In the genomic region with DNA sequence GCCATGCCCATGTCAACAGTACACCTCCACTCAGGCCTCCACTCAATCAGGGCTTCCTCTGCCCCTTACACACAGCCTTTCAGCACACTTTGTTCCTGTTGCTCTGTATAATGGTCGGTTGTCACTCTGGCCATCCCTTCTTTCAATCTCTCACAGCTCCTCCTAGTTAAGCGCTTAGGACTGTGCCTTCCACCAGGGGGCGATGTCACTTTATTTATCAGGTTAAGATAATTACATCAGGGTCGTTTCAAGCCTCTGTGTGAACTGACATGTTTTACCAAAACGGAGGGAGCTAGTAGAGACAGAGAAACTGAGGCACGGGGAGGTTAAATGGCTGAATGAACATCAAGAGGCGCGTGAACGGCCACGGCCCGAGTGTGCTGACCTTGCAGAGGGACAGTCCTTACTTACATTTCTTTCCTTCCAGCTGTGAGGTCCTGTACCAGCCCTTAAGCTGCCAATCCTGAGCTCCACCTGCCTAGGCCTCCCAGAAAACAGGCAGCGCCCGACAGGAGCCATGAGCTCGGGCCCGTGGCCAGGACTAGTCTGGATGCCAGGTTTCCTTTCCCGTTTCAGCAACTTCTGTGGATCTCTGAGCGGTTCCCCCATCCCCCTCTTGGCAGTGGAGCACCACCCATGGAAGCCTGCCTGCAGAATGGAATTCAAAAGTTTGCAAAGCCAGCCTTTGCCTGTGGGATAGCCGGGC, we compare ENCODE assay signal across 8 mouse cellular contexts. TPM values are rescaled to one million over a fixed set of nuclear protein-coding genes. Genes with fewer than 3 reads are reported as not detected.
DNase-seq lines count a peak whose midpoint lies in the region; ATAC-seq lines count a peak whose summit lies in the region.

No protein-coding gene starts in this region.

- H3K36me3 ChIP-seq in embryonic facial prominence, embryonic 11.5 days (replicated peaks; ENCODE audit: control insufficient read depth, insufficient read depth, low read depth, low read length), result no peaks in the 10 kb centered on the region
- no peaks in the 10 kb centered on the region for H3K36me3 ChIP-seq in kidney, embryonic 14.5 days (ENCODE audit: control insufficient read depth, insufficient read depth, low read length)
- H3K36me3 ChIP-seq in limb, embryonic 15.5 days, result no peaks in the 10 kb centered on the region
- H3K36me3 ChIP-seq in stomach, embryonic 16.5 days (ENCODE audit: control insufficient read depth, insufficient read depth, low read length), result no peaks in the 10 kb centered on the region

- peaks cover 11% of the 10 kb centered on the region for H3K4me1 ChIP-seq in embryonic facial prominence, embryonic 11.5 days (ENCODE audit: control insufficient read depth, insufficient read depth, low read length)
- H3K4me1 ChIP-seq in kidney, embryonic 14.5 days (ENCODE audit: control insufficient read depth, insufficient read depth, low read length), result peaks cover 23% of the 10 kb centered on the region
- H3K4me1 ChIP-seq in limb, embryonic 15.5 days, result peaks cover 49% of the 10 kb centered on the region
- H3K4me1 ChIP-seq in stomach, embryonic 16.5 days (ENCODE audit: control insufficient read depth, insufficient read depth, low read length), result peaks cover 26% of the 10 kb centered on the region

- no peak for ATAC-seq in monocyte, adult 5-6 weeks (replicated peaks; ENCODE audit: insufficient number of reproducible peaks, low FRiP score, low TSS enrichment, poor library complexity, severe bottlenecking)
- no peak for ATAC-seq in embryonic facial prominence, embryonic 11.5 days (replicated peaks; ENCODE audit: insufficient number of reproducible peaks, low FRiP score, low TSS enrichment, low read depth)
- no peak for ATAC-seq in kidney, embryonic 14.5 days (ENCODE audit: low FRiP score, low TSS enrichment)
- ATAC-seq in limb, embryonic 15.5 days (ENCODE audit: insufficient number of reproducible peaks, low FRiP score, low TSS enrichment, low read depth), result peak; percentile 46; the same call in 1 of the 2 replicates
- 0 out of 2 replicates have a peak, but pooled peaks have one; percentile 5 for ATAC-seq in stomach, embryonic 16.5 days (ENCODE audit: insufficient read depth, low FRiP score)

- DNase-seq in monocyte, adult 2 months (ENCODE audit: low read depth in 1 of 2, low spot score in 2 of 2), result peak; percentile 16 to 43
- DNase-seq in embryonic facial prominence, embryonic 11.5 days (ENCODE audit: low spot score), result peak; percentile 93
- DNase-seq in heart, adult 9 months (ENCODE audit: low spot score in 2 of 2), result peak; percentile 76 to 86
- peak; percentile 89 for DNase-seq in naive thymus-derived CD4-positive, alpha-beta T cell, adult 2 months (ENCODE audit: low read depth)

- H3K9ac ChIP-seq in embryonic facial prominence, embryonic 11.5 days (replicated peaks; ENCODE audit: low read length), result peak overlapping the region; percentile 46; the same call in 1 of the 2 replicates
- H3K9ac ChIP-seq in kidney, embryonic 14.5 days (ENCODE audit: low read depth, low read length), result no peak overlapping the region; the same call in 1 of the 2 replicates
- 0 out of 2 replicates have a peak overlapping the region, but pooled peaks have one; percentile 11 for H3K9ac ChIP-seq in limb, embryonic 15.5 days
- H3K9ac ChIP-seq in stomach, embryonic 16.5 days (ENCODE audit: low read length), result peak overlapping the region; percentile 64

- H3K9me3 ChIP-seq in embryonic facial prominence, embryonic 11.5 days (replicated peaks; ENCODE audit: control insufficient read depth, low read length), result no peaks in the 10 kb centered on the region
- no peaks in the 10 kb centered on the region for H3K9me3 ChIP-seq in kidney, embryonic 14.5 days (ENCODE audit: control insufficient read depth, low read length)
- no peaks in the 10 kb centered on the region for H3K9me3 ChIP-seq in limb, embryonic 15.5 days
- H3K9me3 ChIP-seq in stomach, embryonic 16.5 days (replicated peaks; ENCODE audit: control insufficient read depth, low read length), result no peaks in the 10 kb centered on the region

- no peaks in the 10 kb centered on the region for H3K27me3 ChIP-seq in embryonic facial prominence, embryonic 11.5 days (ENCODE audit: control insufficient read depth, insufficient read depth, low read length)
- no peaks in the 10 kb centered on the region for H3K27me3 ChIP-seq in kidney, embryonic 14.5 days (ENCODE audit: control insufficient read depth, insufficient read depth, low read length)
- no peaks in the 10 kb centered on the region for H3K27me3 ChIP-seq in limb, embryonic 15.5 days
- H3K27me3 ChIP-seq in stomach, embryonic 16.5 days (ENCODE audit: control insufficient read depth, insufficient read depth, low read length), result no peaks in the 10 kb centered on the region

- no peak overlapping the region for H3K27ac ChIP-seq in embryonic facial prominence, embryonic 11.5 days (replicated peaks; ENCODE audit: low read depth, low read length)
- no peak overlapping the region for H3K27ac ChIP-seq in kidney, embryonic 14.5 days (ENCODE audit: low read depth, low read length)
- peak overlapping the region; percentile 72 for H3K27ac ChIP-seq in limb, embryonic 15.5 days
- peak overlapping the region; percentile 71 for H3K27ac ChIP-seq in stomach, embryonic 16.5 days (ENCODE audit: low read length)

- H3K4me3 ChIP-seq in embryonic facial prominence, embryonic 11.5 days (ENCODE audit: low read depth, low read length), result no peak overlapping the region
- H3K4me3 ChIP-seq in kidney, embryonic 14.5 days (ENCODE audit: low read length), result 0 out of 2 replicates have a peak overlapping the region, but pooled peaks have one; percentile 2
- H3K4me3 ChIP-seq in limb, embryonic 15.5 days, result peak overlapping the region; percentile 13; the same call in 1 of the 2 replicates
- peak overlapping the region; percentile 22 for H3K4me3 ChIP-seq in stomach, embryonic 16.5 days (replicated peaks; ENCODE audit: low read length)

- 5% methylated on average over 18 of the region's 18 CpGs for WGBS in embryonic facial prominence, embryonic 11.5 days
- WGBS in kidney, embryonic 14.5 days, result 8% methylated on average over 18 of the region's 18 CpGs
- 2% methylated on average over 18 of the region's 18 CpGs for WGBS in limb, embryonic 15.5 days
- 5% methylated on average over 18 of the region's 18 CpGs for WGBS in stomach, embryonic 16.5 days

- H3K4me2 ChIP-seq in embryonic facial prominence, embryonic 11.5 days (ENCODE audit: low read depth, low read length), result peak overlapping the region; percentile 24
- peak overlapping the region; percentile 28 for H3K4me2 ChIP-seq in kidney, embryonic 14.5 days (replicated peaks; ENCODE audit: low read depth, low read length)
- H3K4me2 ChIP-seq in limb, embryonic 15.5 days, result peak overlapping the region; percentile 41
- H3K4me2 ChIP-seq in stomach, embryonic 16.5 days (ENCODE audit: low read depth, low read length), result peak overlapping the region; percentile 51

RNA-seq across cellular contexts. Expression of gene Cant1, which starts 4.5 kb away (rescaled TPM):
- 16.7 to 31.7 TPM (median 22.8 TPM) in 3 replicates for total RNA-seq in monocyte, adult 5-6 weeks (2017)
- polyA plus RNA-seq in embryonic facial prominence, embryonic 11.5 days (2014; fragmentation: Nextera tagmentation; extraction: Ambion mirVana), result 19.5 and 23.2 TPM in 2 replicates
- polyA plus RNA-seq in kidney, embryonic 14.5 days (2014; fragmentation: Nextera tagmentation; extraction: Ambion mirVana), result 19.0 and 24.1 TPM in 2 replicates
- 29.3 and 30.6 TPM in 2 replicates for polyA plus RNA-seq in limb, embryonic 15.5 days (2015; fragmentation: Nextera tagmentation; extraction: Ambion mirVana)
- 22.5 and 24.3 TPM in 2 replicates for polyA plus RNA-seq in stomach, embryonic 16.5 days (2015; fragmentation: Nextera tagmentation; extraction: Ambion mirVana)

RNA-seq across cellular contexts. Expression of gene C1qtnf1, which starts 4.6 kb away (rescaled TPM):
- total RNA-seq in monocyte, adult 5-6 weeks (2017), result not detected in 3 replicates
- polyA plus RNA-seq in embryonic facial prominence, embryonic 11.5 days (2014; fragmentation: Nextera tagmentation; extraction: Ambion mirVana), result 5.0 and 5.2 TPM in 2 replicates
- 2.8 and 4.0 TPM in 2 replicates for polyA plus RNA-seq in kidney, embryonic 14.5 days (2014; fragmentation: Nextera tagmentation; extraction: Ambion mirVana)
- 12.1 and 14.8 TPM in 2 replicates for polyA plus RNA-seq in limb, embryonic 15.5 days (2015; fragmentation: Nextera tagmentation; extraction: Ambion mirVana)
- polyA plus RNA-seq in stomach, embryonic 16.5 days (2015; fragmentation: Nextera tagmentation; extraction: Ambion mirVana), result 9.5 and 10.4 TPM in 2 replicates

RNA-seq across cellular contexts. Expression of gene Lgals3bp, which starts 21.5 kb away (rescaled TPM):
- total RNA-seq in monocyte, adult 5-6 weeks (2017), result 16.7 to 76.6 TPM (median 44.4 TPM) in 3 replicates
- 1.0 and 1.7 TPM in 2 replicates for polyA plus RNA-seq in embryonic facial prominence, embryonic 11.5 days (2014; fragmentation: Nextera tagmentation; extraction: Ambion mirVana)
- polyA plus RNA-seq in kidney, embryonic 14.5 days (2014; fragmentation: Nextera tagmentation; extraction: Ambion mirVana), result 11.8 and 13.0 TPM in 2 replicates
- polyA plus RNA-seq in limb, embryonic 15.5 days (2015; fragmentation: Nextera tagmentation; extraction: Ambion mirVana), result 8.0 and 11.5 TPM in 2 replicates
- 59.8 and 75.8 TPM in 2 replicates for polyA plus RNA-seq in stomach, embryonic 16.5 days (2015; fragmentation: Nextera tagmentation; extraction: Ambion mirVana)

RNA-seq across cellular contexts. Expression of gene Engase, which starts 53.2 kb away (rescaled TPM):
- 9.4 to 14.5 TPM (median 13.7 TPM) in 3 replicates for total RNA-seq in monocyte, adult 5-6 weeks (2017)
- 5.0 and 5.9 TPM in 2 replicates for polyA plus RNA-seq in embryonic facial prominence, embryonic 11.5 days (2014; fragmentation: Nextera tagmentation; extraction: Ambion mirVana)
- polyA plus RNA-seq in kidney, embryonic 14.5 days (2014; fragmentation: Nextera tagmentation; extraction: Ambion mirVana), result 3.9 and 9.7 TPM in 2 replicates
- polyA plus RNA-seq in limb, embryonic 15.5 days (2015; fragmentation: Nextera tagmentation; extraction: Ambion mirVana), result 6.1 and 6.6 TPM in 2 replicates
- polyA plus RNA-seq in stomach, embryonic 16.5 days (2015; fragmentation: Nextera tagmentation; extraction: Ambion mirVana), result 10.0 and 11.3 TPM in 2 replicates

Comparison
In these comparisons a context has a peak if more than half of its experiments do, and no peak if none do; other contexts are left out.
1. DNase-seq: peak in every context shown above with its lines; median percentile 93 in embryonic facial prominence, embryonic 11.5 days; 89 in naive thymus-derived CD4-positive, alpha-beta T cell, adult 2 months; 81 in heart, adult 9 months; 30 in monocyte, adult 2 months.
2. ATAC-seq: peak in limb, embryonic 15.5 days (single experiment) and stomach, embryonic 16.5 days (single experiment); none in monocyte, adult 5-6 weeks (single experiment), embryonic facial prominence, embryonic 11.5 days (single experiment) and kidney, embryonic 14.5 days (single experiment).
3. H3K27ac ChIP-seq: peak in limb, embryonic 15.5 days (single experiment) and stomach, embryonic 16.5 days (single experiment); none in embryonic facial prominence, embryonic 11.5 days (single experiment) and kidney, embryonic 14.5 days (single experiment).
4. Peak in every context shown above with its lines, with median percentiles within 50 percentile points of each other: H3K4me2 ChIP-seq.